14 mouse cellular contexts compared by ENCODE assay signal in genomic region chr8:70469938-70470337, GRCm38 (mm10). TPM values are rescaled to one million over a fixed set of nuclear protein-coding genes. Genes with fewer than 3 reads are reported as not detected.
DNase-seq lines count a peak whose midpoint lies in the region; ATAC-seq and TF ChIP-seq lines count a peak whose summit lies in the region.
"Had no signal": no experiment of that assay in that cellular context is flagged by ENCODE, and none has a peak within 500 bp of the region (broad histone marks: within the 10 kb centered on the region; RNA-seq: fewer than 3 reads in every experiment).

No protein-coding gene starts in this region.

- no peak for TF ChIP-seq POLR2A in liver, adult 2 months (IDR thresholded peaks at IDR 0.05; ENCODE audit: extremely low read depth, insufficient read depth, low read length)

- H3K27me3 ChIP-seq in heart, embryonic 11.5 days (ENCODE audit: control insufficient read depth, insufficient read depth, low read length): no peaks in the 10 kb centered on the region
- H3K27me3 ChIP-seq in liver, adult 2 months (ENCODE audit: control insufficient read depth, insufficient read depth, low read length): no peaks in the 10 kb centered on the region
- no peaks in the 10 kb centered on the region for H3K27me3 ChIP-seq in intestine, embryonic 15.5 days (replicated peaks)
- no peaks in the 10 kb centered on the region for H3K27me3 ChIP-seq in midbrain, postnatal 0 days (ENCODE audit: insufficient read depth, low read length)
- H3K27me3 ChIP-seq in forebrain, postnatal 0 days (ENCODE audit: insufficient read depth, low read length): no peaks in the 10 kb centered on the region
- H3K27me3 ChIP-seq: midbrain, embryonic 12.5 days had no signal

- TF ChIP-seq CTCF in liver, adult 2 months (IDR thresholded peaks at IDR 0.05; ENCODE audit: low read depth, low read length): no peak
- TF ChIP-seq CTCF in midbrain, postnatal 0 days (IDR thresholded peaks at IDR 0.05): no peak
- TF ChIP-seq CTCF in forebrain, postnatal 0 days (IDR thresholded peaks at IDR 0.05; ENCODE audit: low read depth): no peak

- peaks cover 42% of the 10 kb centered on the region for H3K4me1 ChIP-seq in heart, embryonic 11.5 days (ENCODE audit: control insufficient read depth, insufficient read depth, low read length)
- peaks cover 21% of the 10 kb centered on the region for H3K4me1 ChIP-seq in liver, adult 2 months (ENCODE audit: control insufficient read depth, insufficient read depth, low read length)
- H3K4me1 ChIP-seq in intestine, embryonic 15.5 days (replicated peaks): peaks cover 19% of the 10 kb centered on the region; the same call in 1 of the 2 replicates
- no peaks in the 10 kb centered on the region for H3K4me1 ChIP-seq in midbrain, postnatal 0 days (ENCODE audit: insufficient read depth, low read length)
- no peaks in the 10 kb centered on the region for H3K4me1 ChIP-seq in forebrain, postnatal 0 days (ENCODE audit: insufficient read depth)

- H3K27ac ChIP-seq in heart, embryonic 11.5 days (ENCODE audit: low read depth, low read length): peak overlapping the region; percentile 25
- 0 out of 2 replicates have a peak overlapping the region, but pooled peaks have one; percentile 12 for H3K27ac ChIP-seq in liver, adult 2 months (replicated peaks; ENCODE audit: insufficient read depth, low read depth, low read length)
- H3K27ac ChIP-seq in intestine, embryonic 15.5 days: no peak overlapping the region
- peak overlapping the region; percentile 0; the same call in 1 of the 2 replicates for H3K27ac ChIP-seq in midbrain, postnatal 0 days (ENCODE audit: low read depth, low read length)
- no peak overlapping the region for H3K27ac ChIP-seq in forebrain, postnatal 0 days (ENCODE audit: low read depth, low read length)
- H3K27ac ChIP-seq: midbrain, embryonic 12.5 days had no signal

- H3K4me3 ChIP-seq in heart, embryonic 11.5 days (ENCODE audit: low read depth, low read length): no peak overlapping the region
- H3K4me3 ChIP-seq in liver, adult 2 months (ENCODE audit: insufficient read depth, low read depth, low read length): no peak overlapping the region
- no peak overlapping the region for H3K4me3 ChIP-seq in intestine, embryonic 15.5 days (replicated peaks)
- H3K4me3 ChIP-seq in midbrain, postnatal 0 days (ENCODE audit: low read depth, low read length): no peak overlapping the region
- H3K4me3 ChIP-seq in forebrain, postnatal 0 days (ENCODE audit: low read depth, low read length): no peak overlapping the region
- H3K4me3 ChIP-seq: midbrain, embryonic 12.5 days had no signal

- H3K79me2 ChIP-seq in liver, adult 2 months (ENCODE audit: control insufficient read depth, insufficient read depth, low read length): peaks cover 5% of the 10 kb centered on the region; the same call in 1 of the 2 replicates

- H3K36me3 ChIP-seq in heart, embryonic 11.5 days (ENCODE audit: control insufficient read depth, insufficient read depth, low read length): no peaks in the 10 kb centered on the region
- no peaks in the 10 kb centered on the region for H3K36me3 ChIP-seq in liver, adult 2 months (ENCODE audit: control insufficient read depth, insufficient read depth, low read length)
- no peaks in the 10 kb centered on the region for H3K36me3 ChIP-seq in intestine, embryonic 15.5 days
- H3K36me3 ChIP-seq in midbrain, postnatal 0 days (ENCODE audit: insufficient read depth, low read length): no peaks in the 10 kb centered on the region
- no peaks in the 10 kb centered on the region; the same call in 1 of the 2 replicates for H3K36me3 ChIP-seq in forebrain, postnatal 0 days (ENCODE audit: insufficient read depth)
- H3K36me3 ChIP-seq: midbrain, embryonic 12.5 days had no signal

- H3K9ac ChIP-seq in heart, embryonic 11.5 days (ENCODE audit: low read depth, low read length): no peak overlapping the region
- no peak overlapping the region for H3K9ac ChIP-seq in liver, adult 2 months (ENCODE audit: low read depth, low read length)
- H3K9ac ChIP-seq in intestine, embryonic 15.5 days: 0 out of 2 replicates have a peak overlapping the region, but pooled peaks have one; percentile 8
- no peak overlapping the region for H3K9ac ChIP-seq in midbrain, postnatal 0 days (replicated peaks; ENCODE audit: low read length, poor library complexity, severe bottlenecking)
- no peak overlapping the region for H3K9ac ChIP-seq in forebrain, postnatal 0 days
- H3K9ac ChIP-seq: midbrain, embryonic 12.5 days had no signal

- intact Hi-C loops in heart, postnatal 25 days (cut with DNase I): no loop called here

- WGBS in heart, embryonic 11.5 days (ENCODE audit: insufficient replicate concordance): 50% methylated on average over 2 of the region's 2 CpGs
- 77% methylated on average over 2 of the region's 2 CpGs for WGBS in liver, adult 2 months
- 62% methylated on average over 2 of the region's 2 CpGs for WGBS in intestine, embryonic 15.5 days
- WGBS in midbrain, postnatal 0 days: 52% methylated on average over 2 of the region's 2 CpGs
- WGBS in forebrain, postnatal 0 days: 58% methylated on average over 2 of the region's 2 CpGs

- no peak for ATAC-seq in heart, embryonic 11.5 days (replicated peaks; ENCODE audit: insufficient number of reproducible peaks, low FRiP score, low TSS enrichment)
- peak; percentile 31 for ATAC-seq in intestine, embryonic 15.5 days
- ATAC-seq in midbrain, postnatal 0 days (ENCODE audit: low FRiP score): no peak
- no peak for ATAC-seq in forebrain, postnatal 0 days

- H3K9me3 ChIP-seq in heart, embryonic 11.5 days (replicated peaks; ENCODE audit: control insufficient read depth, low read length): no peaks in the 10 kb centered on the region
- H3K9me3 ChIP-seq in intestine, embryonic 15.5 days: no peaks in the 10 kb centered on the region
- H3K9me3 ChIP-seq in midbrain, postnatal 0 days (ENCODE audit: low read length): no peaks in the 10 kb centered on the region
- no peaks in the 10 kb centered on the region for H3K9me3 ChIP-seq in forebrain, postnatal 0 days (ENCODE audit: low read length)
- H3K9me3 ChIP-seq: G1E; midbrain, embryonic 12.5 days had no signal

- peak overlapping the region; percentile 6; the same call in 1 of the 2 replicates for H3K4me2 ChIP-seq in heart, embryonic 11.5 days
- 0 out of 2 replicates have a peak overlapping the region, but pooled peaks have one; percentile 11 for H3K4me2 ChIP-seq in intestine, embryonic 15.5 days (replicated peaks)
- no peak overlapping the region for H3K4me2 ChIP-seq in midbrain, postnatal 0 days (ENCODE audit: low read depth, low read length, poor library complexity, severe bottlenecking)
- no peak overlapping the region for H3K4me2 ChIP-seq in forebrain, postnatal 0 days (ENCODE audit: low read depth)
- H3K4me2 ChIP-seq: midbrain, embryonic 12.5 days had no signal

- DNase-seq in heart, postnatal 25 days (ENCODE audit: low spot score): no peak
- DNase-seq in liver, adult 2 months (ENCODE audit: extremely low read depth, low read depth, low spot score): no peak
- no peak for DNase-seq in liver
- DNase-seq in midbrain, postnatal 0 days (ENCODE audit: low spot score): no peak
- no peak for DNase-seq in forebrain, postnatal 0 days
- DNase-seq: cerebellum, adult 8-10 months; kidney, adult 8-10 months; lung, postnatal 14 days had no signal

RNA-seq across cellular contexts. Expression of gene Klhl26, which starts 6.8 kb away (rescaled TPM):
- polyA plus RNA-seq in heart, embryonic 11.5 days (2014; fragmentation: Nextera tagmentation; extraction: Ambion mirVana): 9.2 and 10.1 TPM in 2 replicates
- total RNA-seq in heart, postnatal 25 days (2021): 1 to 10 TPM; 7.6 to 7.7 TPM
- 3.5 and 4.5 TPM in 2 replicates for total RNA-seq in liver, adult 2 months (2014; rRNA removed)
- 13.7 and 15.3 TPM in 2 replicates for polyA plus RNA-seq in liver, adult 2 months (2012; rRNA removed)
- 18.7 and 20.8 TPM in 2 replicates for polyA plus RNA-seq in intestine, embryonic 15.5 days (2015; fragmentation: Nextera tagmentation; extraction: Ambion mirVana)
- 48.9 and 51.0 TPM in 2 replicates for total RNA-seq in midbrain, postnatal 0 days (2014; rRNA removed)
- 39.4 TPM in 2 replicates for polyA plus RNA-seq in midbrain, postnatal 0 days (2015; fragmentation: Nextera tagmentation; extraction: Ambion mirVana)
- total RNA-seq in forebrain, postnatal 0 days (2014; rRNA removed): 29.9 and 34.8 TPM in 2 replicates
- 30.8 and 35.3 TPM in 2 replicates for polyA plus RNA-seq in forebrain, postnatal 0 days (2015; fragmentation: Nextera tagmentation; extraction: Ambion mirVana)

RNA-seq across cellular contexts. Expression of gene Tmem59l, which starts 17.2 kb away (rescaled TPM):
- 0.44 and 0.86 TPM in 2 replicates for polyA plus RNA-seq in heart, embryonic 11.5 days (2014; fragmentation: Nextera tagmentation; extraction: Ambion mirVana)
- not detected for total RNA-seq in heart, postnatal 25 days (2021)
- 0.34 TPM in 1 of 2 replicates, not detected in the other for total RNA-seq in liver, adult 2 months (2014; rRNA removed)
- 0.10 TPM in 1 of 2 replicates, not detected in the other for polyA plus RNA-seq in liver, adult 2 months (2012; rRNA removed)
- polyA plus RNA-seq in intestine, embryonic 15.5 days (2015; fragmentation: Nextera tagmentation; extraction: Ambion mirVana): 3.2 and 4.2 TPM in 2 replicates
- total RNA-seq in midbrain, postnatal 0 days (2014; rRNA removed): 168 and 206 TPM in 2 replicates
- polyA plus RNA-seq in midbrain, postnatal 0 days (2015; fragmentation: Nextera tagmentation; extraction: Ambion mirVana): 203 and 226 TPM in 2 replicates
- total RNA-seq in forebrain, postnatal 0 days (2014; rRNA removed): 96.0 and 115 TPM in 2 replicates
- 147 and 150 TPM in 2 replicates for polyA plus RNA-seq in forebrain, postnatal 0 days (2015; fragmentation: Nextera tagmentation; extraction: Ambion mirVana)
- total RNA-seq: G1E; gastrocnemius, adult 18-20 months; neutrophil, adult 5-6 weeks had no signal

RNA-seq across cellular contexts. Expression of gene Crlf1, which starts 23.0 kb away (rescaled TPM):
- 0.80 and 3.8 TPM in 2 replicates for polyA plus RNA-seq in heart, embryonic 11.5 days (2014; fragmentation: Nextera tagmentation; extraction: Ambion mirVana)
- total RNA-seq in heart, postnatal 25 days (2021): under 1 TPM; 0.34 to 0.81 TPM
- total RNA-seq in liver, adult 2 months (2014; rRNA removed): not detected in 2 replicates
- polyA plus RNA-seq in liver, adult 2 months (2012; rRNA removed): not detected in 2 replicates
- polyA plus RNA-seq in intestine, embryonic 15.5 days (2015; fragmentation: Nextera tagmentation; extraction: Ambion mirVana): 0.95 and 1.2 TPM in 2 replicates
- total RNA-seq in midbrain, postnatal 0 days (2014; rRNA removed): 4.1 and 4.3 TPM in 2 replicates
- polyA plus RNA-seq in midbrain, postnatal 0 days (2015; fragmentation: Nextera tagmentation; extraction: Ambion mirVana): 9.4 and 10.9 TPM in 2 replicates
- 6.5 and 20.9 TPM in 2 replicates for total RNA-seq in forebrain, postnatal 0 days (2014; rRNA removed)
- polyA plus RNA-seq in forebrain, postnatal 0 days (2015; fragmentation: Nextera tagmentation; extraction: Ambion mirVana): 24.6 and 34.5 TPM in 2 replicates
- total RNA-seq: G1E; neutrophil, adult 5-6 weeks had no signal
- polyA plus RNA-seq: G1E had no signal

RNA-seq across cellular contexts. Expression of gene Crtc1, which starts 30.6 kb away (rescaled TPM):
- 11.6 and 13.5 TPM in 2 replicates for polyA plus RNA-seq in heart, embryonic 11.5 days (2014; fragmentation: Nextera tagmentation; extraction: Ambion mirVana)
- total RNA-seq in heart, postnatal 25 days (2021): 10 to 100 TPM; 10.3 to 10.6 TPM
- total RNA-seq in liver, adult 2 months (2014; rRNA removed): 1.2 and 1.9 TPM in 2 replicates
- 6.9 and 8.2 TPM in 2 replicates for polyA plus RNA-seq in liver, adult 2 months (2012; rRNA removed)
- polyA plus RNA-seq in intestine, embryonic 15.5 days (2015; fragmentation: Nextera tagmentation; extraction: Ambion mirVana): 14.8 and 15.0 TPM in 2 replicates
- total RNA-seq in midbrain, postnatal 0 days (2014; rRNA removed): 56.3 and 57.4 TPM in 2 replicates
- polyA plus RNA-seq in midbrain, postnatal 0 days (2015; fragmentation: Nextera tagmentation; extraction: Ambion mirVana): 46.5 and 47.8 TPM in 2 replicates
- total RNA-seq in forebrain, postnatal 0 days (2014; rRNA removed): 41.2 and 51.7 TPM in 2 replicates
- 43.8 and 52.9 TPM in 2 replicates for polyA plus RNA-seq in forebrain, postnatal 0 days (2015; fragmentation: Nextera tagmentation; extraction: Ambion mirVana)

RNA-seq across cellular contexts. Expression of gene Rex1bd, which starts 36.6 kb away (rescaled TPM):
- polyA plus RNA-seq in heart, embryonic 11.5 days (2014; fragmentation: Nextera tagmentation; extraction: Ambion mirVana): 109 and 124 TPM in 2 replicates
- 100 to 1,000 TPM; 102 TPM for total RNA-seq in heart, postnatal 25 days (2021)
- 60.8 and 75.2 TPM in 2 replicates for total RNA-seq in liver, adult 2 months (2014; rRNA removed)
- polyA plus RNA-seq in liver, adult 2 months (2012; rRNA removed): 141 and 152 TPM in 2 replicates
- polyA plus RNA-seq in intestine, embryonic 15.5 days (2015; fragmentation: Nextera tagmentation; extraction: Ambion mirVana): 121 and 132 TPM in 2 replicates
- 118 and 121 TPM in 2 replicates for total RNA-seq in midbrain, postnatal 0 days (2014; rRNA removed)
- 198 and 212 TPM in 2 replicates for polyA plus RNA-seq in midbrain, postnatal 0 days (2015; fragmentation: Nextera tagmentation; extraction: Ambion mirVana)
- 130 and 148 TPM in 2 replicates for total RNA-seq in forebrain, postnatal 0 days (2014; rRNA removed)
- polyA plus RNA-seq in forebrain, postnatal 0 days (2015; fragmentation: Nextera tagmentation; extraction: Ambion mirVana): 200 and 247 TPM in 2 replicates

Comparison
In these comparisons a context has a peak if more than half of its experiments do, and no peak if none do; other contexts are left out.
1. H3K27ac ChIP-seq: peak in heart, embryonic 11.5 days (single experiment), liver, adult 2 months (single experiment) and midbrain, postnatal 0 days (single experiment); none in intestine, embryonic 15.5 days (single experiment) and forebrain, postnatal 0 days (single experiment).
2. H3K4me2 ChIP-seq: peak in heart, embryonic 11.5 days (single experiment) and intestine, embryonic 15.5 days (single experiment); none in midbrain, postnatal 0 days (single experiment) and forebrain, postnatal 0 days (single experiment).
3. RNA of gene Tmem59l, which starts 17.2 kb away (polyA plus RNA-seq): 203 to 226 TPM in midbrain, postnatal 0 days and 147 to 150 TPM in forebrain, postnatal 0 days; 3.2 to 4.2 TPM in intestine, embryonic 15.5 days, 0.44 to 0.86 TPM in heart, embryonic 11.5 days and 0.10 TPM in liver, adult 2 months; every median in the first group is over 10 times any median in the second.